Mouse (Mus musculus): ENCODE results near the gene Gm9780.
"Not testable (repeated sequence)": the region's sequence is repeated elsewhere in the genome, so short reads cannot be mapped to it uniquely, and the experiment has no call there.

The Gm9780 gene
- long read RNA-seq, experiment 1, transcript Gm9780-202 (4 exons, 1,394 nt) = major isoform, 34 of 34 reads
- long read RNA-seq, experiment 1, partial matches to known transcripts = 0 of 34 reads
- long read RNA-seq, experiment 1, other reads (novel, unspliced or antisense) = 0 of 34 reads
- long read RNA-seq, experiment 2, transcript Gm9780-202 (4 exons, 1,394 nt) = major isoform, 34 of 35 reads
- long read RNA-seq, experiment 2, partial matches to known transcripts = 0 of 35 reads
- long read RNA-seq, experiment 2, other reads (novel, unspliced or antisense) = 1 of 35 reads

GRCm38 (mm10) chr14:26042611-26043010, at the start of gene Gm9780:
TSS of gene Gm9780 (minus strand) at chr14:26042711.
- intact Hi-C loops (cut with DNase I) = not testable (repeated sequence)

GRCm38 (mm10) chr14:26081997-26082396, 39.5 kb upstream of the Gm9780 start, which contains the start of gene Cphx3:
TSS of gene Cphx3 (plus strand) at chr14:26082297.
- intact Hi-C loops (cut with DNase I) = not testable (repeated sequence)

- intact Hi-C loops (cut with DNase I) = not testable (repeated sequence)
These were observed 38.7 kb upstream of the Gm9780 start, which contains the start of gene Cphx2 for GRCm38 (mm10) chr14:26081216-26081615. TSS of gene Cphx2 (plus strand) at chr14:26081516.

GRCm38 (mm10) chr14:26076620-26077390, 34.3 kb upstream of the Gm9780 start:
- intact Hi-C loops (cut with DNase I) = not testable (repeated sequence)

- intact Hi-C loops (cut with DNase I) = not testable (repeated sequence)
These were observed 24.8 kb upstream of the Gm9780 start, which contains the start of gene Tmem254c for GRCm38 (mm10) chr14:26067325-26067633. TSS of gene Tmem254c (minus strand) at chr14:26067355.

GRCm38 (mm10) chr14:26066574-26067324, 24.2 kb upstream of the Gm9780 start:
- intact Hi-C loops (cut with DNase I) = not testable (repeated sequence)

GRCm38 (mm10) chr14:26059362-26059761, 16.9 kb upstream of the Gm9780 start:
- intact Hi-C loops (cut with DNase I) = not testable (repeated sequence)

GRCm38 (mm10) chr14:26058184-26058583, 15.7 kb upstream of the Gm9780 start:
- intact Hi-C loops (cut with DNase I) = not testable (repeated sequence)

- intact Hi-C loops (cut with DNase I) = not testable (repeated sequence)
These were observed 6.3 kb upstream of the Gm9780 start for GRCm38 (mm10) chr14:26048767-26049166.

- intact Hi-C loops (cut with DNase I) = not testable (repeated sequence)
These were observed 4.5 kb upstream of the Gm9780 start for GRCm38 (mm10) chr14:26047026-26047425.

GRCm38 (mm10) chr14:26045007-26045406, 2.5 kb upstream of the Gm9780 start:
- intact Hi-C loops (cut with DNase I) = not testable (repeated sequence)

- intact Hi-C loops (cut with DNase I) = not testable (repeated sequence)
These were observed 7.1 kb downstream of the Gm9780 start for GRCm38 (mm10) chr14:26035439-26035838.

- intact Hi-C loops (cut with DNase I) = not testable (repeated sequence)
These were observed 8.1 kb downstream of the Gm9780 start for GRCm38 (mm10) chr14:26034364-26034763.

GRCm38 (mm10) chr14:26025653-26026052, 16.9 kb downstream of the Gm9780 start:
- intact Hi-C loops (cut with DNase I) = not testable (repeated sequence)

- intact Hi-C loops (cut with DNase I) = not testable (repeated sequence)
These were observed 19.7 kb downstream of the Gm9780 start for GRCm38 (mm10) chr14:26022831-26023230.

- intact Hi-C loops (cut with DNase I) = not testable (repeated sequence)
These were observed 21.0 kb downstream of the Gm9780 start for GRCm38 (mm10) chr14:26021555-26021954.

- intact Hi-C loops (cut with DNase I) = not testable (repeated sequence)
These were observed 26.1 kb downstream of the Gm9780 start for GRCm38 (mm10) chr14:26016414-26016813.

- intact Hi-C loops (cut with DNase I) = not testable (repeated sequence)
These were observed 35.0 kb downstream of the Gm9780 start for GRCm38 (mm10) chr14:26007462-26007861.

GRCm38 (mm10) chr14:25981880-25982279, 60.6 kb downstream of the Gm9780 start:
- intact Hi-C loops (cut with DNase I) = not testable (repeated sequence)

GRCm38 (mm10) chr14:25979242-25979941, 63.1 kb downstream of the Gm9780 start:
- intact Hi-C loops (cut with DNase I) = not testable (repeated sequence)

All from adrenal gland (tissue).